Mouse (Mus musculus) liver, adult 10 weeks (tissue): ENCODE results near the gene Dmkn. TPM values are rescaled to one million over a fixed set of nuclear protein-coding genes. Genes with fewer than 3 reads are reported as not detected.

ENCODE experiments used
- polyA plus RNA-seq: library from polyadenylated mRNA; stranded (reverse); fragments of 350-450 nt; fragmentation: Illumina TruSeq; extraction: RNeasy Lipid Tissue Mini Kit (QIAGEN cat#74804); gene quantifications from one replicate; pipeline ENCODE4 v1.2.3, GENCODE M21; 2014; ENCODE audit warnings: low read depth, low replicate concordance

Dmkn gene
- polyA plus RNA-seq, result not detected

GRCm38 (mm10) chr7:30763456-30763855 lies at the start of gene Dmkn:
Dmkn (plus strand) TSS chr7:30763756.

GRCm38 (mm10) chr7:30729396-30730063 lies 34.0 kb upstream of the Dmkn start, which contains the start of gene Tmem147:
Tmem147 (minus strand) TSS chr7:30729540.

DNA sequence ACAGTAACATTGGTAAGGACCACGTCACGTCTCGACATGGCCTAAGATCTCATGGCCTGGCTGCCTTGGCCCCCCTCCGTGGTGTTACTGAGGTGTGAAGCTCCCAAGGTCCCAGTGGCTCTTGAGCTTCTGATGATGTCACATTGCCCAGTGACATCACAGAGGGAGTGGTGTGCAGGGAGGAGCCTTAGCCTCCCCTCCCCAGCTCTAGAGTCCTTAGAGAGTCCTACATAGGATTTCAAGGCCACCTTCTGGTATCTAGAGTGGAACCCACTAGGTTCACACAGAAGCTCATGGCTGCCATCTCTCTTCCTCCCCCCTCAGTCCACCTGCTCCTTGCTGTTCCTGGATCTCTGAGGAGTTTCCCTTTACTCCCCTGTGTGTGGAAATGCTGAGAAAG lies 19.9 kb upstream of the Dmkn start, which contains the start of gene Gapdhs:
Gene Gapdhs, minus strand, starts transcription at position 65 of the 400 bp plus-strand sequence.

DNA sequence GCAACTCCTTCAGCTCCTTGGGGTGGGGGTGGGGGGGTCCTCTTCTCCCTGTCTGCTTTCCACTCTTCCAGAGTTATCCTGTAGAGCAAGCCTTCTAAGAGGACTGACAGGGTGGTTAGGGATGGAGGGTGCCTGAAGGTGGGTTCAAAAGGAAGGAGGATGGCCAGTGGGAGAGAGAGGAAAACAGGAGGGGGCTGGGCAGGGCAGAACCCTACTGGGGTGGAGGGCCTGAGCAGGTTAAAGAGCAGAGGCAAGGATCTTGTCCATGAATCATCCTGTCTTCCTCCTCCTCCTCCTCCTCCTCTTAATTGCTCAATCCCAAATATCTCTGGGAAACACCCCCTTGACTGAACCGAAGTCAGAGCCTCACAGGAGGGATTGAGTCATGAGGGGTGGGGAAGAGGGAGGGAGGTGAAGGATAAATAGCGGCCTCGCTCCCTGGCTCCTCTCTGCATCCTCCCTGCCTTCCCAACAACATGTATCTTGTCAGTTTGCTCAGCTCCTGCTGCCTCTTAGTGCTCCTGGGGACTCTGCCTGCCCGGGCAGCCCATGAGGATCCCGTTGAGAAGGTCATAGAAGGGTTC lies 12.4 kb upstream of the Dmkn start, which contains the start of gene Sbsn:
Gene Sbsn, plus strand, starts transcription at position 386 of the 584 bp plus-strand sequence.

GRCm38 (mm10) chr7:30787377-30788022 lies 23.9 kb downstream of the Dmkn start, which contains the start of gene Krtdap:
Krtdap (plus strand) TSS chr7:30787896.

DNA sequence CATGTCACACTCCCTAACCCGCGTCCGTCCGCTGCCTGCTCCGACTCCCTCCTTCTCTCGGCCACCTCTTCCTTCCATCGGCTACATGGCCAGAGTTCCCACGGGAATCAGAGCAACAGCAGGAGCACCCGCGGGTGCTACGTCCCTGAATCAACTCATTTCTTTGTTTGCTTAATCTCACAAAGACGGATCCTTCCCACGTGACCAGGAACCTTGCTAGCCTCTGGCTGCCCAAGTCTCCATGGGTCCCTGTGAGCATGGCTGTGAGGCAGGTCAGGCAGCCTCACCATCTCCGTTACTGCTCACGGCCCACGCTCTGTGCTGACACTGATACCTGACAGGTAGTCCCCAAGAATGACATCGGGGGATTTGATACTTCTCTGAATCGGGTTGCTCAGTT lies 60.1 kb downstream of the Dmkn start, which contains the start of gene Ffar2:
Gene Ffar2, minus strand, starts transcription at position 101 of the 400 bp plus-strand sequence.

Other genes with a start within 250 kb of the Dmkn start
- gene Arhgap33, start 228.7 kb upstream of the Dmkn start, polyA plus RNA-seq, result not detected
- gene Hspb6, start 211.6 kb upstream of the Dmkn start, polyA plus RNA-seq, result 13.0 TPM
- gene Proser3, start 211.5 kb upstream of the Dmkn start, polyA plus RNA-seq, result 0.34 TPM
- gene Lin37, start 203.9 kb upstream of the Dmkn start, polyA plus RNA-seq, result 5.1 TPM
- 14.8 TPM for gene U2af1l4, start 200.5 kb upstream of the Dmkn start, polyA plus RNA-seq
- gene Gm49396, start 200.4 kb upstream of the Dmkn start, polyA plus RNA-seq, result 1.6 TPM
- gene Psenen, start 200.1 kb upstream of the Dmkn start, polyA plus RNA-seq, result 23.8 TPM
- not detected for gene Igflr1, start 198.3 kb upstream of the Dmkn start, polyA plus RNA-seq
- 2.6 TPM for gene Kmt2b, start 175.0 kb upstream of the Dmkn start, polyA plus RNA-seq
- gene Zbtb32, start 164.8 kb upstream of the Dmkn start, polyA plus RNA-seq, result not detected
- not detected for gene Upk1a, start 150.9 kb upstream of the Dmkn start, polyA plus RNA-seq
- gene Cox6b1, start 137.6 kb upstream of the Dmkn start, polyA plus RNA-seq, result 967 TPM
- not detected for gene Etv2, start 127.9 kb upstream of the Dmkn start, polyA plus RNA-seq
- gene Rbm42, start 113.4 kb upstream of the Dmkn start, polyA plus RNA-seq, result 0.50 TPM
- gene Haus5, start 98.8 kb upstream of the Dmkn start, polyA plus RNA-seq, result 0.93 TPM
- not detected for gene Pmis2, start 92.2 kb upstream of the Dmkn start, polyA plus RNA-seq
- not detected for gene 2200002J24Rik, start 64.8 kb upstream of the Dmkn start, polyA plus RNA-seq
- gene Atp4a, start 51.5 kb upstream of the Dmkn start, polyA plus RNA-seq, result 0.21 TPM
- 28.3 TPM for gene Tmem147, start 34.2 kb upstream of the Dmkn start, polyA plus RNA-seq
- gene Gapdhs, start 20.1 kb upstream of the Dmkn start, polyA plus RNA-seq, result not detected
- not detected for gene Sbsn, start 12.3 kb upstream of the Dmkn start, polyA plus RNA-seq
- not detected for gene Krtdap, start 24.1 kb downstream of the Dmkn start, polyA plus RNA-seq
- gene Ffar2, start 60.0 kb downstream of the Dmkn start, polyA plus RNA-seq, result not detected
- gene Ffar3, start 92.4 kb downstream of the Dmkn start, polyA plus RNA-seq, result not detected
- not detected for gene Ffar1, start 97.8 kb downstream of the Dmkn start, polyA plus RNA-seq
- gene Cd22, start 116.6 kb downstream of the Dmkn start, polyA plus RNA-seq, result 0.79 TPM
- not detected for gene Mag, start 151.1 kb downstream of the Dmkn start, polyA plus RNA-seq
- gene Hamp2, start 160.9 kb downstream of the Dmkn start, polyA plus RNA-seq, result 1,441 TPM
- gene Hamp, start 180.3 kb downstream of the Dmkn start, polyA plus RNA-seq, result 2,943 TPM
- gene Usf2, start 193.0 kb downstream of the Dmkn start, polyA plus RNA-seq, result 49.2 TPM
- gene Lsr, start 209.7 kb downstream of the Dmkn start, polyA plus RNA-seq, result 12.5 TPM
- gene Fam187b, start 210.0 kb downstream of the Dmkn start, polyA plus RNA-seq, result 2.4 TPM